Mouse (Mus musculus): ENCODE results near the gene Zfp114. TPM values are rescaled to one million over a fixed set of nuclear protein-coding genes. Genes with fewer than 3 reads are reported as not detected.

Zfp114 gene
- polyA plus RNA-seq, 1 experiment from 2014 or later = 8.0 TPM

GRCm38 (mm10) chr7:24188901-24189570, 14.2 kb downstream of the Zfp114 start:
- H3K9me3 ChIP-seq (ENCODE audit: control insufficient read depth, low read depth, low read length) = no peaks in the 10 kb centered on the region
- WGBS = 76% methylated on average over 4 of the region's 4 CpGs
- H3K27me3 ChIP-seq (ENCODE audit: control insufficient read depth, insufficient read depth, low read length) = no peaks in the 10 kb centered on the region
- H3K9ac ChIP-seq (replicated peaks; ENCODE audit: low read depth, low read length) = no peak overlapping the region
- no peaks in the 10 kb centered on the region for H3K4me1 ChIP-seq (ENCODE audit: control insufficient read depth, insufficient read depth, low read length)
- no peak overlapping the region for H3K4me2 ChIP-seq (replicated peaks; ENCODE audit: low read depth, low read length)
- no peak overlapping the region for H3K27ac ChIP-seq (ENCODE audit: low read length)
- peaks cover 2% of the 10 kb centered on the region; the same call in 1 of the 2 replicates for H3K36me3 ChIP-seq (ENCODE audit: control insufficient read depth, insufficient read depth, low read length)
- ATAC-seq (ENCODE audit: insufficient number of reproducible peaks, insufficient read depth, low FRiP score, low read depth) = no peak
- no peak overlapping the region for H3K4me3 ChIP-seq (ENCODE audit: low read depth, low read length)

DNA sequence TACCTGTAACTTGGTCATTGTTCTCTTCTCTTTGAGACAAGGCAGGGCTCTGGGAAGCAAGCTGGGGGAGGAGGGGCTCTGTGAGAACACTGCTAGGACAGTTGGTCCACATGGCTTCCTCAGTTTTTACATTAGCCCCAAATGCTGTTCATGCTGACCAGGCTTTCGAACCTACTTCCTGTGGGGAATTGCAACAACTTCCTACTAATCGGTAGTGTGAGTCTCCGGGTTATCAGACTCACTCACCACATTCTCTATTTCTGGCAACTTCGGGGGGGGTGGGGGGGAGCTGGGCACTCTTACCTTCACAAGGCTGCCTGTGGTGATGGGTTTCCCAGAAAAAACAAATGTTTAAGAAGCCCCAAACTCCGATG, 14.7 kb downstream of the Zfp114 start:
- H3K9me3 ChIP-seq (ENCODE audit: control insufficient read depth, low read depth, low read length) = no peaks in the 10 kb centered on the region
- WGBS = 70% methylated on average over 5 of the region's 5 CpGs
- H3K4me3 ChIP-seq (ENCODE audit: low read depth, low read length) = no peak overlapping the region
- H3K9ac ChIP-seq (replicated peaks; ENCODE audit: low read depth, low read length) = no peak overlapping the region
- no peak for ATAC-seq (ENCODE audit: insufficient number of reproducible peaks, insufficient read depth, low FRiP score, low read depth)
- H3K4me2 ChIP-seq (replicated peaks; ENCODE audit: low read depth, low read length) = no peak overlapping the region
- no peaks in the 10 kb centered on the region for H3K4me1 ChIP-seq (ENCODE audit: control insufficient read depth, insufficient read depth, low read length)
- H3K27me3 ChIP-seq (ENCODE audit: control insufficient read depth, insufficient read depth, low read length) = no peaks in the 10 kb centered on the region
- peaks cover 5% of the 10 kb centered on the region; the same call in 1 of the 2 replicates for H3K36me3 ChIP-seq (ENCODE audit: control insufficient read depth, insufficient read depth, low read length)
- H3K27ac ChIP-seq (ENCODE audit: low read length) = no peak overlapping the region

DNA sequence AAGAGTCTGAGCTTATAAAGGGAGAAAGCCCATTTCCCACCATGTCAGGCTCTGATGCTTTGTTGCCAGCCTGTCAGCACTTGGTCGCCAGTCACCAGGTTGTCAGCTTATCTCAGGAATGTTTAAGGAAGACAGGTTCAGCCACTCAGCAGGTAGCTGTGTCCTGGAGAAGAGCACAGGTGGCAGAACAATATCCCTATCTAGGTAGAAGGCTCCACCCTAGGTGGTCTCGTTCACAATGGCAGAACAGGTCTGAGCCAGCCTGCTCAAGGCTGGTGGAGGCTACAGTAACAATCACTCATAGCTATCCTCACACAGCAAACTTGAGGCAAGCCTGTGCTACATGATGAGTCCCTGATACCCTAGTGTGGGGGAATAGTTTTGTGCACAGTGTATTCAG, 16.5 kb downstream of the Zfp114 start:
- Histone ChIP-seq H3K4me3 (ENCODE audit: low read depth, low read length) (no peak overlapping the region), H3K4me2 (replicated peaks; ENCODE audit: low read depth, low read length) (no peak overlapping the region), H3K27me3 (ENCODE audit: control insufficient read depth, insufficient read depth, low read length) (no peaks in the 10 kb centered on the region), H3K36me3 (ENCODE audit: control insufficient read depth, insufficient read depth, low read length) (peaks cover 5% of the 10 kb centered on the region; the same call in 1 of the 2 replicates), H3K9ac (replicated peaks; ENCODE audit: low read depth, low read length) (no peak overlapping the region), H3K27ac (ENCODE audit: low read length) (no peak overlapping the region), H3K9me3 (ENCODE audit: control insufficient read depth, low read depth, low read length) (no peaks in the 10 kb centered on the region), H3K4me1 (ENCODE audit: control insufficient read depth, insufficient read depth, low read length) (no peaks in the 10 kb centered on the region)
- 76% methylated on average over 2 of the region's 2 CpGs for WGBS
- no peak for ATAC-seq (ENCODE audit: insufficient number of reproducible peaks, insufficient read depth, low FRiP score, low read depth)

DNA sequence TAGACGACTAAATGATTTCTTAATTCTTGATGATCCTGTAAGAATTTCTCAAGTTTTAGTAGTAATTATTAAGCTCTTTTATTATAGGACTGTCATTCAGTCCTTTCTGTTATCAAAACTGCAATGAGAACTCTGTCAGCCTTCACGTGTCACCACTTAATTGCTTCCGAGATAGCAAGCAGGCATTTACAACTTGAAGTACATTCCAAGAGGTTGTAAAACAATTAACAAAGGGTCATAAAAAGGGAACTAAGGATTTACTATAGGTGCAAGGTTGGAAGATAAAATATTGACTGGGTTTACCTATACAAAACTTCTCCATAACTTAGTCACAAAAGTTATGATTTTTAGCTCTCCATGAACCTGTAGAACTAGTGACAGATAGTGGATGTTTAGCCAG, 18.3 kb downstream of the Zfp114 start:
- no peak for ATAC-seq (ENCODE audit: insufficient number of reproducible peaks, insufficient read depth, low FRiP score, low read depth)
- no peak overlapping the region for H3K9ac ChIP-seq (replicated peaks; ENCODE audit: low read depth, low read length)
- no peaks in the 10 kb centered on the region for H3K4me1 ChIP-seq (ENCODE audit: control insufficient read depth, insufficient read depth, low read length)
- no peak overlapping the region for H3K4me3 ChIP-seq (ENCODE audit: low read depth, low read length)
- H3K27me3 ChIP-seq (ENCODE audit: control insufficient read depth, insufficient read depth, low read length) = no peaks in the 10 kb centered on the region
- H3K4me2 ChIP-seq (replicated peaks; ENCODE audit: low read depth, low read length) = no peak overlapping the region
- peaks cover 11% of the 10 kb centered on the region for H3K36me3 ChIP-seq (ENCODE audit: control insufficient read depth, insufficient read depth, low read length)
- no peak overlapping the region for H3K27ac ChIP-seq (ENCODE audit: low read length)
- no peaks in the 10 kb centered on the region; the same call in 1 of the 2 replicates for H3K9me3 ChIP-seq (ENCODE audit: control insufficient read depth, low read depth, low read length)
- WGBS = 79% methylated on average over 3 of the region's 3 CpGs

DNA sequence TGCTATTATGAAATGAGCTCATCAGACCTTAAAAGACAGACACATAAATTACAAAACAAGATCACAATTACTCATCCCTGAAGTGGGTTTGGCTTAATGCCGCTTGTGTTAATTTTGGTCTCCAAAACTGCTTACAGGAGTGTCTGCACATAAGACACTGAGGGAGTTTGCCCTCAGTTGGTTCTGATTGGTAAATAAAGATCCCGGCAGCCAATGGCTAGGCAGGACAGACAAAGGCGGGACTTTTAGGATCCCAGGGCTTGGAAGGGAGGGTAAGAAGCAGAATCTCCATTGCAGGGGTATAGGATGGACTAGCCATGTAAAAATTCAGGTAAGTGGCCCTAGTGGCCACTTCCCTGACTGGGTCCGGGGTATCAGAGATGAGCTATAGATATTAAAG, 22.1 kb downstream of the Zfp114 start:
- no peak overlapping the region for H3K9ac ChIP-seq (replicated peaks; ENCODE audit: low read depth, low read length)
- ATAC-seq (ENCODE audit: insufficient number of reproducible peaks, insufficient read depth, low FRiP score, low read depth) = no peak
- H3K27me3 ChIP-seq (ENCODE audit: control insufficient read depth, insufficient read depth, low read length) = no peaks in the 10 kb centered on the region
- H3K36me3 ChIP-seq (ENCODE audit: control insufficient read depth, insufficient read depth, low read length) = peaks cover 35% of the 10 kb centered on the region
- no peak overlapping the region for H3K4me3 ChIP-seq (ENCODE audit: low read depth, low read length)
- H3K9me3 ChIP-seq (ENCODE audit: control insufficient read depth, low read depth, low read length) = peaks cover 3% of the 10 kb centered on the region; the same call in 1 of the 2 replicates
- 94% methylated on average over 4 of the region's 4 CpGs for WGBS
- no peak overlapping the region for H3K27ac ChIP-seq (ENCODE audit: low read length)
- H3K4me1 ChIP-seq (ENCODE audit: control insufficient read depth, insufficient read depth, low read length) = no peaks in the 10 kb centered on the region
- no peak overlapping the region for H3K4me2 ChIP-seq (replicated peaks; ENCODE audit: low read depth, low read length)

DNA sequence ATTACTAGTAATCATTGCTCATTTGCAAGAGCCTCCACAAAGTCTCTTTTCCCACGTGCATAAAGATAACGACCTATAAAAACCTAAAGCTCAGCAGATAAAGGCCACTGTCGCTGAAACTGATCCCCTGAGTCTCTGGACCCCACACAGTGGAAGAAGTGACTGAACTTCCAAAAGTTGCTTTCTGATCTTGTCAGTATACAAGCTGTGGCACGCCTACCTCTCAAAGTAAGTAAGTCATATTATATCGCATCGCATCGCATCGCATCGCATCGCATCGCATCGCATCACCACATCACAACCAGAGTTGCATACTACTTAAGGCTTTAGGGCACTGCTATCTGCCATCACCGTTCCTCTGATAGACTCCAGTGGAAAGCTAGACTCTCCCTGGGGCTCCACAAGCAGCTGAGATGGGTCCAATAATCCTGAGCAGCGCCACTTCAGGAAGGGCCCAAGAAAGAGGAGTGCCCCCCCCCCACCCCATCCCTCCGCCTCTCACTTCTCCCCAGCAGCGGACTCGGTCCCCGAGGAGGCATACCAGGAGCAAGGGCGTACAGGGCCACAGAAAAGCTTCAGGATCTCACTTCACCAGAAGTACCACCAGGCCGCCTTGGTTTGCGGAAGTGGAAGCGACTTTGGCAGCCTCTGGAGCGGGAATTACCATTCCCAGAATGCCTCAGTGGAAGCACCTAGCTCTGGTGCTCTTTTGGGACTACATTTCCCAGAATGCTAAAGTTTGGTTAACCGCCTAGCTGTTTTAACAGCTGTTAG, 32.8 kb downstream of the Zfp114 start:
- Histone ChIP-seq H3K4me3 (ENCODE audit: low read depth, low read length) (peak overlapping the region; percentile 65), H3K4me2 (replicated peaks; ENCODE audit: low read depth, low read length) (peak overlapping the region; percentile 74), H3K4me1 (ENCODE audit: control insufficient read depth, insufficient read depth, low read length) (no peaks in the 10 kb centered on the region), H3K9ac (replicated peaks; ENCODE audit: low read depth, low read length) (peak overlapping the region; percentile 76), H3K9me3 (ENCODE audit: control insufficient read depth, low read depth, low read length) (no peaks in the 10 kb centered on the region), H3K27me3 (ENCODE audit: control insufficient read depth, insufficient read depth, low read length) (no peaks in the 10 kb centered on the region), H3K36me3 (ENCODE audit: control insufficient read depth, insufficient read depth, low read length) (peaks cover 20% of the 10 kb centered on the region), H3K27ac (ENCODE audit: low read length) (peak overlapping the region; percentile 80)
- WGBS = 12% methylated on average over 24 of the region's 24 CpGs
- ATAC-seq (ENCODE audit: insufficient number of reproducible peaks, insufficient read depth, low FRiP score, low read depth) = peak; percentile 89

DNA sequence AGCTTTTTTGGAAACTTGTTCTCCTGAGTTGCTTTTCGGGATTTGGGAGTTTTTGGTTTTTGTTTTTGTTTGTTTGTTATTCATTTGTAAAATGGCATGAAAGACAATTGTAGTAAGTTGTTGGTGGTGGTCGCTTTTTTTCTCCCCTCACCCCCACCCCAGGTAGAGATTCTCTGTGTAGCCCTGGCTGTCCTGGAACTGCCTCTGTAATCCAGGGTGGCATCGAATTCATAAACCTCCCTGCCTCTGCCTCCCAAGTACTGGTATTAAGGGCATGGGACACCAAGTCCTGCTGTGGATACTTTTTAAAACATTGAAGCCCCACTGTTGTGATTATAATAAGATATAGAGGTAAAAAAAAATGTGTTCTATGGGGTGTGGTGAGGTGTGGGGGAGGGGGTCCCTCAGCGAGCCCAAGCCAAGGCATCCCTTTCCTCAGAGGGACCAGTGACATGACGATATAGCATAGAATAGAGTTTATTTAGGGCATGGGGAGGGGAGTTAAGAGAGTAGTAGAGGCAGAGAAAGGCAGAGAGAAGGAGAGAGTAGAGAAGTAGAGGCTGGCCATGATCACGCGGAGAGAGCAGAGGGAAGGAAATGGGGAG, 33.5 kb downstream of the Zfp114 start:
- WGBS = 64% methylated on average over 7 of the region's 7 CpGs
- H3K9ac ChIP-seq (replicated peaks; ENCODE audit: low read depth, low read length) = no peak overlapping the region
- ATAC-seq (ENCODE audit: insufficient number of reproducible peaks, insufficient read depth, low FRiP score, low read depth) = peak; percentile 38; the same call in 1 of the 2 replicates

GRCm38 (mm10) chr7:24210296-24210695, 35.4 kb downstream of the Zfp114 start:
- 62% methylated on average over 2 of the region's 2 CpGs for WGBS
- H3K27me3 ChIP-seq (ENCODE audit: control insufficient read depth, insufficient read depth, low read length) = no peaks in the 10 kb centered on the region
- no peaks in the 10 kb centered on the region for H3K4me1 ChIP-seq (ENCODE audit: control insufficient read depth, insufficient read depth, low read length)
- no peaks in the 10 kb centered on the region for H3K9me3 ChIP-seq (ENCODE audit: control insufficient read depth, low read depth, low read length)
- no peak overlapping the region for H3K4me3 ChIP-seq (ENCODE audit: low read depth, low read length)
- H3K36me3 ChIP-seq (ENCODE audit: control insufficient read depth, insufficient read depth, low read length) = peaks cover 6% of the 10 kb centered on the region; the same call in 1 of the 2 replicates
- H3K4me2 ChIP-seq (replicated peaks; ENCODE audit: low read depth, low read length) = no peak overlapping the region
- H3K9ac ChIP-seq (replicated peaks; ENCODE audit: low read depth, low read length) = no peak overlapping the region
- no peak overlapping the region for H3K27ac ChIP-seq (ENCODE audit: low read length)
- ATAC-seq (ENCODE audit: insufficient number of reproducible peaks, insufficient read depth, low FRiP score, low read depth) = no peak

More for the DNA sequence above, 33.5 kb downstream of the Zfp114 start:
- peaks cover 16% of the 10 kb centered on the region for H3K36me3 ChIP-seq (ENCODE audit: control insufficient read depth, insufficient read depth, low read length)
- H3K9me3 ChIP-seq (ENCODE audit: control insufficient read depth, low read depth, low read length) = no peaks in the 10 kb centered on the region
- peak overlapping the region; percentile 74 for H3K4me2 ChIP-seq (replicated peaks; ENCODE audit: low read depth, low read length)
- H3K27me3 ChIP-seq (ENCODE audit: control insufficient read depth, insufficient read depth, low read length) = no peaks in the 10 kb centered on the region
- H3K4me3 ChIP-seq (ENCODE audit: low read depth, low read length) = peak overlapping the region; percentile 65
- no peak overlapping the region for H3K27ac ChIP-seq (ENCODE audit: low read length)
- no peaks in the 10 kb centered on the region for H3K4me1 ChIP-seq (ENCODE audit: control insufficient read depth, insufficient read depth, low read length)
